Mouse (Mus musculus): ENCODE data around the gene Ano9. TPM values are rescaled to one million over a fixed set of nuclear protein-coding genes. Genes with fewer than 3 reads are reported as not detected.

Ano9 gene
- polyA plus RNA-seq, 1 experiment from 2014 or later, result 0.12 TPM

- H3K27ac ChIP-seq (ENCODE audit: low read depth, low read length), result no peak overlapping the region
- H3K36me3 ChIP-seq (ENCODE audit: control insufficient read depth, insufficient read depth, low read length), result no peaks in the 10 kb centered on the region
- H3K4me3 ChIP-seq (ENCODE audit: low read depth, low read length), result no peak overlapping the region
- ATAC-seq (ENCODE audit: low FRiP score), result no peak
- no peaks in the 10 kb centered on the region for H3K4me1 ChIP-seq (ENCODE audit: control insufficient read depth, insufficient read depth, low read length)
- no peaks in the 10 kb centered on the region for H3K27me3 ChIP-seq (ENCODE audit: control insufficient read depth, insufficient read depth, low read length)
- no peaks in the 10 kb centered on the region for H3K9me3 ChIP-seq (ENCODE audit: control insufficient read depth, low read length)
- DNase-seq (ENCODE audit: low spot score, missing footprints), result no peak
- H3K9ac ChIP-seq (ENCODE audit: low read length), result no peak overlapping the region
- WGBS, result 84% methylated on average over 5 of the region's 5 CpGs
- H3K4me2 ChIP-seq, result no peak overlapping the region
Measured at GRCm38 (mm10) chr7:141121051-141121531, 3.5 kb upstream of the Ano9 start.

- Histone ChIP-seq H3K27ac (ENCODE audit: low read depth, low read length) (no peak overlapping the region), H3K36me3 (ENCODE audit: control insufficient read depth, insufficient read depth, low read length) (no peaks in the 10 kb centered on the region), H3K4me2 (no peak overlapping the region), H3K4me1 (ENCODE audit: control insufficient read depth, insufficient read depth, low read length) (no peaks in the 10 kb centered on the region), H3K9ac (ENCODE audit: low read length) (no peak overlapping the region), H3K9me3 (ENCODE audit: control insufficient read depth, low read length) (no peaks in the 10 kb centered on the region), H3K27me3 (ENCODE audit: control insufficient read depth, insufficient read depth, low read length) (no peaks in the 10 kb centered on the region), H3K4me3 (ENCODE audit: low read depth, low read length) (no peak overlapping the region)
- 88% methylated on average over 3 of the region's 3 CpGs for WGBS
- DNase-seq (ENCODE audit: low spot score, missing footprints), result no peak
- no peak for ATAC-seq (ENCODE audit: low FRiP score)
Measured at GRCm38 (mm10) chr7:141120605-141121004, 3.0 kb upstream of the Ano9 start.

- Histone ChIP-seq H3K27me3 (ENCODE audit: control insufficient read depth, insufficient read depth, low read length) (no peaks in the 10 kb centered on the region), H3K9ac (ENCODE audit: low read length) (no peak overlapping the region), H3K9me3 (ENCODE audit: control insufficient read depth, low read length) (no peaks in the 10 kb centered on the region), H3K36me3 (ENCODE audit: control insufficient read depth, insufficient read depth, low read length) (no peaks in the 10 kb centered on the region), H3K4me1 (ENCODE audit: control insufficient read depth, insufficient read depth, low read length) (no peaks in the 10 kb centered on the region), H3K27ac (ENCODE audit: low read depth, low read length) (no peak overlapping the region), H3K4me2 (no peak overlapping the region), H3K4me3 (ENCODE audit: low read depth, low read length) (no peak overlapping the region)
- 79% methylated on average over 3 of the region's 3 CpGs for WGBS
- ATAC-seq (ENCODE audit: low FRiP score) (no peak), DNase-seq (ENCODE audit: low spot score, missing footprints) (no peak)
Measured at GRCm38 (mm10) chr7:141119487-141119886, 1.9 kb upstream of the Ano9 start.

- Histone ChIP-seq H3K9me3 (ENCODE audit: control insufficient read depth, low read length) (no peaks in the 10 kb centered on the region), H3K4me1 (ENCODE audit: control insufficient read depth, insufficient read depth, low read length) (no peaks in the 10 kb centered on the region), H3K4me3 (ENCODE audit: low read depth, low read length) (no peak overlapping the region), H3K36me3 (ENCODE audit: control insufficient read depth, insufficient read depth, low read length) (no peaks in the 10 kb centered on the region), H3K27ac (ENCODE audit: low read depth, low read length) (no peak overlapping the region), H3K4me2 (no peak overlapping the region), H3K27me3 (ENCODE audit: control insufficient read depth, insufficient read depth, low read length) (no peaks in the 10 kb centered on the region), H3K9ac (ENCODE audit: low read length) (no peak overlapping the region)
- DNase-seq (ENCODE audit: low spot score, missing footprints) (no peak), ATAC-seq (ENCODE audit: low FRiP score) (no peak)
- 90% methylated on average over 9 of the region's 9 CpGs for WGBS
Measured at GRCm38 (mm10) chr7:141115874-141116273, 1.7 kb downstream of the Ano9 start.

- Histone ChIP-seq H3K27me3 (ENCODE audit: control insufficient read depth, insufficient read depth, low read length) (peaks cover 23% of the 10 kb centered on the region), H3K9me3 (ENCODE audit: control insufficient read depth, low read length) (no peaks in the 10 kb centered on the region), H3K9ac (ENCODE audit: low read length) (no peak overlapping the region), H3K4me2 (no peak overlapping the region), H3K4me1 (ENCODE audit: control insufficient read depth, insufficient read depth, low read length) (peaks cover 5% of the 10 kb centered on the region; the same call in 1 of the 2 replicates), H3K36me3 (ENCODE audit: control insufficient read depth, insufficient read depth, low read length) (no peaks in the 10 kb centered on the region), H3K4me3 (ENCODE audit: low read depth, low read length) (no peak overlapping the region), H3K27ac (ENCODE audit: low read depth, low read length) (no peak overlapping the region)
- DNase-seq (ENCODE audit: low spot score, missing footprints) (no peak), ATAC-seq (ENCODE audit: low FRiP score) (no peak)
- WGBS, result 77% methylated on average over 3 of the region's 3 CpGs
Measured at GRCm38 (mm10) chr7:141103161-141103560, 14.4 kb downstream of the Ano9 start.

- H3K4me2 ChIP-seq, result peak within 1 kb of the TSS; percentile 44
- no peaks in the 10 kb centered on the region for H3K36me3 ChIP-seq (ENCODE audit: control insufficient read depth, insufficient read depth, low read length)
- H3K4me3 ChIP-seq (ENCODE audit: low read depth, low read length), result peak within 1 kb of the TSS; percentile 28
- peaks cover 23% of the 10 kb centered on the region for H3K27me3 ChIP-seq (ENCODE audit: control insufficient read depth, insufficient read depth, low read length)
- H3K4me1 ChIP-seq (ENCODE audit: control insufficient read depth, insufficient read depth, low read length), result peaks cover 5% of the 10 kb centered on the region; the same call in 1 of the 2 replicates
- no peak within 1 kb of the TSS for H3K27ac ChIP-seq (ENCODE audit: low read depth, low read length)
- H3K9ac ChIP-seq (ENCODE audit: low read length), result peak within 1 kb of the TSS; percentile 21; the same call in 1 of the 2 replicates
- 2% methylated on average over 56 of the region's 56 CpGs for WGBS
- H3K9me3 ChIP-seq (ENCODE audit: control insufficient read depth, low read length), result no peaks in the 10 kb centered on the region
- ATAC-seq (ENCODE audit: low FRiP score), result 0 out of 2 replicates have a peak, but pooled peaks have one; percentile 30
- peak; percentile 93 for DNase-seq (ENCODE audit: low spot score, missing footprints)
Measured at GRCm38 (mm10) chr7:141099911-141100691, 17.5 kb downstream of the Ano9 start, which contains the start of gene Sigirr. TSS of gene Sigirr (minus strand) at chr7:141100572.

- Histone ChIP-seq H3K36me3 (ENCODE audit: control insufficient read depth, insufficient read depth, low read length) (no peaks in the 10 kb centered on the region), H3K4me3 (ENCODE audit: low read depth, low read length) (no peak overlapping the region), H3K27me3 (ENCODE audit: control insufficient read depth, insufficient read depth, low read length) (peaks cover 23% of the 10 kb centered on the region), H3K9ac (ENCODE audit: low read length) (no peak overlapping the region), H3K4me2 (no peak overlapping the region), H3K27ac (ENCODE audit: low read depth, low read length) (no peak overlapping the region), H3K9me3 (ENCODE audit: control insufficient read depth, low read length) (no peaks in the 10 kb centered on the region), H3K4me1 (ENCODE audit: control insufficient read depth, insufficient read depth, low read length) (peaks cover 5% of the 10 kb centered on the region)
- DNase-seq (ENCODE audit: low spot score, missing footprints), result no peak
- no peak for ATAC-seq (ENCODE audit: low FRiP score)
- 80% methylated on average over 5 of the region's 5 CpGs for WGBS
Measured at GRCm38 (mm10) chr7:141097177-141097576, 20.4 kb downstream of the Ano9 start.

- Histone ChIP-seq H3K4me1 (ENCODE audit: control insufficient read depth, insufficient read depth, low read length) (peaks cover 5% of the 10 kb centered on the region), H3K27ac (ENCODE audit: low read depth, low read length) (no peak overlapping the region), H3K9me3 (ENCODE audit: control insufficient read depth, low read length) (no peaks in the 10 kb centered on the region), H3K4me2 (no peak overlapping the region), H3K4me3 (ENCODE audit: low read depth, low read length) (no peak overlapping the region), H3K27me3 (ENCODE audit: control insufficient read depth, insufficient read depth, low read length) (peaks cover 24% of the 10 kb centered on the region), H3K36me3 (ENCODE audit: control insufficient read depth, insufficient read depth, low read length) (no peaks in the 10 kb centered on the region), H3K9ac (ENCODE audit: low read length) (no peak overlapping the region)
- WGBS, result 54% methylated on average over 6 of the region's 6 CpGs
- DNase-seq (ENCODE audit: low spot score, missing footprints), result no peak
- no peak for ATAC-seq (ENCODE audit: low FRiP score)
Measured at GRCm38 (mm10) chr7:141096649-141097056, 21.0 kb downstream of the Ano9 start.

GRCm38 (mm10) chr7:141096021-141096420, 21.6 kb downstream of the Ano9 start:
- Histone ChIP-seq H3K4me3 (ENCODE audit: low read depth, low read length) (no peak overlapping the region), H3K4me2 (no peak overlapping the region), H3K36me3 (ENCODE audit: control insufficient read depth, insufficient read depth, low read length) (no peaks in the 10 kb centered on the region), H3K27me3 (ENCODE audit: control insufficient read depth, insufficient read depth, low read length) (peaks cover 23% of the 10 kb centered on the region), H3K9ac (ENCODE audit: low read length) (no peak overlapping the region), H3K4me1 (ENCODE audit: control insufficient read depth, insufficient read depth, low read length) (peaks cover 5% of the 10 kb centered on the region), H3K27ac (ENCODE audit: low read depth, low read length) (no peak overlapping the region), H3K9me3 (ENCODE audit: control insufficient read depth, low read length) (no peaks in the 10 kb centered on the region)
- ATAC-seq (ENCODE audit: low FRiP score), result no peak
- WGBS, result 89% methylated on average over 6 of the region's 6 CpGs
- no peak for DNase-seq (ENCODE audit: low spot score, missing footprints)
